Mouse (Mus musculus): ENCODE results near the gene Tor1aip2.

- no peak for TF ChIP-seq GATA1 (IDR thresholded peaks at IDR 0.05; ENCODE audit: borderline replicate concordance, low read length)
- TF ChIP-seq FLI1 (IDR thresholded peaks at IDR 0.05; ENCODE audit: low read length) = no peak
These were observed 40.7 kb upstream of the Tor1aip2 start for GRCm38 (mm10) chr1:155994524-155994923.
